Comparison of ENCODE assay signal across 22 mouse cellular contexts in the genomic region with DNA sequence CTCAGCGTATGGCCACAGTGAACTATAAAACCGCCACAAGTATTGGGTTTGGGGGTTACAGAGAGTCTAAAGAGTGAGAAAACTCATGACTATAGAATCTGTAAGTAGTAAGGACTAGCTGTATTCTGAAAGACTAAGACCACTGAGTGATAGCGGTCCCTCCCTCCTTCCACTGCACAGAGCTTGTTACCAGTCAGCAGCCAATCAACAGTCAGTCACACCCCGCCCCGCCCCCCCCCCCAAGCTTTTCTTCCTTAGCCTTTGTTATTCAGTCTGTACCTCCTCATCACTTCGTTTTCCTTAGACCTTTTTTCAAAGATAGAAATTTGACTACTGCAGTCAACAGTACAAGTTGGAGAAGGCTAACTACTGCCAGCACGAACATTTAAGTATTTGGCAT.
"Had no signal": no experiment of that assay in that cellular context is flagged by ENCODE, and none has a peak within 500 bp of the region (broad histone marks: within the 10 kb centered on the region; RNA-seq: fewer than 3 reads in every experiment).

No protein-coding gene starts in this region.

- H3K36me3 ChIP-seq: heart, embryonic 13.5 days; heart, embryonic 15.5 days; hindbrain, embryonic 13.5 days; hindbrain, embryonic 15.5 days; limb, embryonic 12.5 days; liver, embryonic 13.5 days had no signal

- H3K9me3 ChIP-seq: heart, embryonic 13.5 days; heart, embryonic 15.5 days; hindbrain, embryonic 13.5 days; hindbrain, embryonic 15.5 days; limb, embryonic 10.5 days; limb, embryonic 12.5 days; liver, embryonic 13.5 days had no signal

- H3K27ac ChIP-seq: heart, adult 2 months; heart, embryonic 13.5 days; heart, embryonic 15.5 days; hindbrain, embryonic 13.5 days; hindbrain, embryonic 15.5 days; hindbrain, postnatal 0 days; limb, embryonic 10.5 days; limb, embryonic 12.5 days; liver, embryonic 13.5 days had no signal

- ATAC-seq: hindbrain, postnatal 0 days; intestine, postnatal 0 days had no signal

- H3K27me3 ChIP-seq: heart, embryonic 13.5 days; heart, embryonic 15.5 days; hindbrain, embryonic 13.5 days; hindbrain, embryonic 15.5 days; limb, embryonic 12.5 days; liver, embryonic 13.5 days had no signal

- H3K4me3 ChIP-seq: heart, adult 2 months; heart, embryonic 13.5 days; heart, embryonic 15.5 days; hindbrain, embryonic 13.5 days; hindbrain, embryonic 15.5 days; limb, embryonic 10.5 days; limb, embryonic 12.5 days; liver, embryonic 13.5 days had no signal

- DNase-seq: gastrocnemius, postnatal 14 days; gastrocnemius, postnatal 36 days; heart, adult 2 months; heart, postnatal 14 days; heart, postnatal 36 days; kidney, adult 18-20 months; kidney, adult 8-10 months; kidney, postnatal 10 days; kidney, postnatal 25 days; kidney, postnatal 4 days; layer of hippocampus, adult 9-11 months; layer of hippocampus, postnatal 36 days; liver; liver, embryonic 13.5 days had no signal
